Mouse (Mus musculus) lung, embryonic 15.5 days (tissue): ENCODE data around the gene Evi2. TPM values are rescaled to one million over a fixed set of nuclear protein-coding genes. Genes with fewer than 3 reads are reported as not detected.

Source experiments
- ATAC-seq: fragments of 200-750 bp; cut with Nextera tagmentation; 2 replicates; pipeline ENCODE4 v1.8.0; 2017; ENCODE audit warnings: moderate number of reproducible peaks, borderline replicate concordance; ENCODE audit not compliant: low FRiP score, low TSS enrichment; ENCODE audit errors: extremely low read depth
- H3K27ac ChIP-seq: fragments of 300-500 bp; sonication (generic); 2 replicates; pipeline ENCODE4 v1.5.1; 2015; ENCODE audit warnings: moderate library complexity, mild to moderate bottlenecking, inconsistent platforms
- H3K27me3 ChIP-seq: fragments of 300-500 bp; sonication (generic); 2 replicates; pipeline ENCODE4 v1.6.1; 2015; ENCODE audit warnings: inconsistent platforms
- H3K36me3 ChIP-seq: fragments of 300-500 bp; sonication (generic); 2 replicates; pipeline ENCODE4 v1.6.1; 2015; ENCODE audit warnings: inconsistent platforms
- H3K4me1 ChIP-seq: fragments of 300-500 bp; sonication (generic); 2 replicates; pipeline ENCODE4 v1.6.1; 2015; ENCODE audit warnings: inconsistent platforms
- H3K4me2 ChIP-seq: fragments of 300-500 bp; sonication (generic); 2 replicates; pipeline ENCODE4 v1.6.1; 2015; ENCODE audit warnings: inconsistent platforms, mild to moderate bottlenecking, moderate library complexity
- H3K4me3 ChIP-seq: fragments of 300-500 bp; sonication (generic); 2 replicates; pipeline ENCODE4 v1.5.1; 2015; ENCODE audit warnings: mild to moderate bottlenecking, inconsistent platforms
- H3K9ac ChIP-seq: fragments of 300-500 bp; sonication (generic); 2 replicates; pipeline ENCODE4 v1.6.1; 2015; ENCODE audit warnings: inconsistent platforms
- H3K9me3 ChIP-seq: fragments of 300-500 bp; sonication (generic); 2 replicates; pipeline ENCODE4 v1.6.1; 2016; ENCODE audit warnings: inconsistent platforms
- WGBS: fragments of 180-500 bp; shearing (Covaris S2); methylation state at CpG from one replicate; pipeline ENCODE4 v1.1.7; 2015; 5-methylcytosine and 5-hydroxymethylcytosine counted together
- polyA plus RNA-seq: library from polyadenylated mRNA; unstranded; fragments of >200 nt; fragmentation: Nextera tagmentation; extraction: Ambion mirVana; gene quantifications from 2 replicates; pipeline ENCODE4 v1.2.1, GENCODE M21; 2015

The Evi2 gene
- 0.94 and 1.0 TPM in 2 replicates for polyA plus RNA-seq

DNA sequence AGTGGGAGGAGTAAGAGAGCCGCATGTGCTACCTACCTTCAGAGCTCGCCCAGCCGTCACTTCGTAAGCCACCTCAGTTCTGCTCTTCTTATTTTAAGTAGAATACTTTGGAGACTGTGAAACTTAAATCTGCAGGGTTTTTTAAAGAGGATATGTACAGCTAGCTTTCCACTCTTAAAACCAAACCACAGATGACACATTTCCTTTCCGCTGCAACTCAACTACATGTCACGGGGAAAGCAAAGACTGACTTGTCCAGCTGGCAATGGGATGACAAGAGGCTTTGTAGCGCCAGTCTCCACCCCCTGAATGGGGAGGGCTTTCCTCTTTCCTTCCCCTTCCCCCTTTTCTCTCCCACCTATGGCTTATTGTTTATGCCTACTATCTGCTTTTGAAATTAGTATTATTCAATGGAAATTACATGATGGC lies at the start of gene Evi2, which contains the start of gene Evi2a:
TSS of gene Evi2 (minus strand) at position 257 of the 429 bp plus-strand sequence.
TSS of gene Evi2a (minus strand) at position 277 of the 429 bp plus-strand sequence.
- Histone ChIP-seq H3K4me1 (peaks cover 9% of the 10 kb centered on the region; the same call in 1 of the 2 replicates), H3K27me3 (no peaks in the 10 kb centered on the region), H3K36me3 (no peaks in the 10 kb centered on the region), H3K9me3 (no peaks in the 10 kb centered on the region), H3K9ac (no peak within 1 kb of the TSS), H3K4me3 (no peak within 1 kb of the TSS), H3K4me2 (no peak within 1 kb of the TSS), H3K27ac (no peak within 1 kb of the TSS)
- WGBS: 76% methylated on average over 7 of the region's 7 CpGs
- ATAC-seq: no peak

DNA sequence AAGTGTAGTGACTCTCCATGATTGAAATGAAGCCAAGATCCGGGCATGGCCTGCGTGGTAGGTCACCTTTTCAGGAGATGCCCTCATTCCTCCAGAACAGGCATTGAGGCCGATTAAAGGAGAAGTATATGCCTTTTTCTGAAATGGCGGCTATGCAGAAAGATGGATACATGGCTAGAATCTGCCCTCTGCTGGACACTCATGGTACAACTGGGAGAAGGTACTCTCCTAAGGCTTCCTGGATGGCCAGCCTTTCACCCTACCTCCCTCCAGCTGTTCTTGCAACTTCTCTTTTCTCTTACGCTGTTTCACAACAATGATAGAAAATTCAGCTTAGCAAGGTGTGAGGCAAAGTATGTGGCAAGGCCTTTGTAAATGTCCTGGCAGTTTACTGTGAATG lies 47.4 kb upstream of the Evi2 start:
- no peak overlapping the region for H3K4me3 ChIP-seq
- 47% methylated on average over 5 of the region's 5 CpGs for WGBS
- H3K4me2 ChIP-seq: no peak overlapping the region
- no peaks in the 10 kb centered on the region for H3K4me1 ChIP-seq
- H3K27ac ChIP-seq: no peak overlapping the region
- no peak for ATAC-seq
- no peaks in the 10 kb centered on the region for H3K27me3 ChIP-seq
- no peaks in the 10 kb centered on the region for H3K9me3 ChIP-seq
- H3K9ac ChIP-seq: no peak overlapping the region
- peaks cover 34% of the 10 kb centered on the region for H3K36me3 ChIP-seq

DNA sequence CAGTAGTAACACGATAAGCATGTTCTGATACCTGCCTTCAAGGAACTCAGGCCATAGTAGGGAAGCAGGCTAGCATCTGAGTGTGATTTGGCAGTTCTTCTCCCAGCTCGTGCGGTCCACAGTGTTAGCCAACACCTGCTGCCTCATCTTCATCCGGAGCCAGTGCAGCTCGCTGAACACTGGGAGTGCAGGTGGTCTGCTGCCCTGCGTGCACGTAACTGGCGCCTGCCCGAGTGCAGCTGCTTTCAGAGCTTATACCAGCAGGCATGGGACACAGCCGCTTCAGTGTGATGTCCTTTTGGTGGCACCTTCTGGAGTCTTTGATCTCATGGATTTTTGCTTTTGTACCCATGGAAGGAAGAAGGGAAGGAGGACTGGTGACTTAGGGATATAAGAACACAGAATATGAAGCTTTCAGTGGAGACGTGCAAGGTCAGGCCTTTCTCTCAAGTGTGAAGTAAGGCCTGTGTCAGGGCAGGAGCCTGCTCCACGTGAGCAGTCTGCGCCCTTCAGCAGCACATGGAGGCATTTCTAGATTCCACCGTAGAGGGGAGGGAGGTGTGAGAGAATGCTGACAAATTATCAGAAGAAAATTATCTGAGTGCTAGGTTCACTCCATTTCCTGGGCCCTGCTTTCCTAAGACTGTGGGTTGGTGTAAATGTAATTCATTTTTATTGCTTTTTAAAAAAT lies 45.1 kb upstream of the Evi2 start:
- peaks cover 56% of the 10 kb centered on the region for H3K36me3 ChIP-seq
- no peak for ATAC-seq

DNA sequence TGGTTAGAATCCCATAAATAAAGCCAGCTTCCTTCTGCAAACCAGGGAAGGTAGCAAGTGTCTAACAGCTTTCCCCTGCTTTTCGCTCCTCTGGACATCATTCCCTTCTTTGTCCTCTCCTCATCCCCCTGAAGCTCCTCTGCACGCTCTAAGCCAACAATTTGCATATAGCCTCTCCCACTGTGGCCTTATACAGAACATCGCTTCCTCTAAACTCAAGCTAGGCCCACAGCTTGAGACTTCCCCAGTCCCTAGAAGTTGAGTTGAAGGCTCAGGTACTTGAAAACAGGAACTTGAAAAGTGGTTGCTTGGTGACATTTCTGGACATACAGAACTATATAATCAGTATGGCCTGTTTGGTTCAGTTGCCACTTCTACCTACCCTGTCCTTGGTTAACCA lies 43.4 kb upstream of the Evi2 start:
- 84% methylated on average over 3 of the region's 3 CpGs for WGBS
- no peak for ATAC-seq
- H3K36me3 ChIP-seq: peaks cover 63% of the 10 kb centered on the region

More for the DNA sequence above, 45.1 kb upstream of the Evi2 start:
- no peak overlapping the region for H3K4me3 ChIP-seq
- no peaks in the 10 kb centered on the region for H3K4me1 ChIP-seq
- no peaks in the 10 kb centered on the region for H3K27me3 ChIP-seq
- no peak overlapping the region for H3K27ac ChIP-seq
- no peak overlapping the region for H3K4me2 ChIP-seq
- no peak overlapping the region for H3K9ac ChIP-seq
- H3K9me3 ChIP-seq: no peaks in the 10 kb centered on the region
- 84% methylated on average over 14 of the region's 14 CpGs for WGBS

DNA sequence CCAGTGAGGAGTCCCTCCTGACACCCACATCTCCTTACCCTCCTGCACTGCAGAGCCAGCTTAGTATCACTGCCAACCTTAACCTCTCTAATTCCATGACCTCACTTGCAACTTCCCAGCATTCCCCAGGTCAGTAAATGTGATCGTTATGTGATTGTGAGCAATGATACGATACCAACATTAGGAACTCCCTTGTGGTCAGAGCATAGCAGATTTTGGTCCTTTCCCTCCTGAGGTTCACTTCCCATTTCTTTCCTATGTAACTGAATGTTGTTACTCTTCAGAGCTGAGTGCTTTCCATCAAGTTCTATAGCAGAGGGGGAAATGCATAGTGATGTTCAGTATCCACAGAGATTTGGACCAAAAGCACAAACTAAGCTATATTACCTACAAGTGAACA lies 39.9 kb upstream of the Evi2 start:
- no peak overlapping the region for H3K4me2 ChIP-seq
- no peak for ATAC-seq
- WGBS: 89% methylated on average over 2 of the region's 2 CpGs
- H3K27me3 ChIP-seq: no peaks in the 10 kb centered on the region
- no peak overlapping the region for H3K9ac ChIP-seq
- H3K27ac ChIP-seq: no peak overlapping the region
- no peaks in the 10 kb centered on the region for H3K4me1 ChIP-seq
- H3K36me3 ChIP-seq: peaks cover 77% of the 10 kb centered on the region
- no peak overlapping the region for H3K4me3 ChIP-seq
- H3K9me3 ChIP-seq: no peaks in the 10 kb centered on the region

More for the DNA sequence above, 43.4 kb upstream of the Evi2 start:
- no peaks in the 10 kb centered on the region for H3K27me3 ChIP-seq
- no peaks in the 10 kb centered on the region for H3K9me3 ChIP-seq
- no peak overlapping the region for H3K27ac ChIP-seq
- H3K4me2 ChIP-seq: no peak overlapping the region
- H3K4me3 ChIP-seq: no peak overlapping the region
- no peak overlapping the region for H3K9ac ChIP-seq
- H3K4me1 ChIP-seq: no peaks in the 10 kb centered on the region

DNA sequence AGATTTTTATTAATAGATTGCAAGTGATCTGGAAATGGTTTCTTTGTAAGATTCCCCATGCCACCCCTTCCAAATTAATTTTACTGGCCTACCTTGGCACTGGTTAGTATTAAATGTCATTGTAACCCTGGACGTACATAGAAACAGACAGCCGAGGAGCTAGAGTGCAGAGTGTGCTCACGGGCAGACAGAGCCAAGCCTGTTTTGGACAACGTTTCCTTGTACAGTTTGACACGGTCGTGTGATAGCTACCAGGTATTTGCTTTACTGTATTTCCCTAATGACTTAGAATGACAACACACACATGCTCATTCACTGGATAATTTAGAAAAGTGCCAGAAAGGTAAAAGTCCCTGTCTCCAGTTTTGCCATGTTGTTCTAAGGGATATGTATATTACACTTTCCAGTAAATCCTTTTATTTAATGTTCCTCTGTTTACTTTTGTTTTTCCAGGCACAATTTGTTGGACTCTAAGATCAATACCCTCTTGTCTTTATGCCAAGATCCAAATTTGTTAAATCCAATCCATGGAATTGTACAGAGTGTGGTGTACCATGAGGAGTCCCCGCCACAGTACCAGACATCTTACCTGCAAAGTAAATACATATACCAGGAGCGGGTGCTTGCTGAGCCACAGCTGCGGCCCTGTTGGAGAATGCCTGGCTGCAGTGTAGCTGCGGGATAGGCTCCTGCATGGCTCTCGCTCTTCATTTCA lies 38.0 kb upstream of the Evi2 start:
- 81% methylated on average over 11 of the region's 11 CpGs for WGBS
- H3K36me3 ChIP-seq: peaks cover 71% of the 10 kb centered on the region
- no peak for ATAC-seq

DNA sequence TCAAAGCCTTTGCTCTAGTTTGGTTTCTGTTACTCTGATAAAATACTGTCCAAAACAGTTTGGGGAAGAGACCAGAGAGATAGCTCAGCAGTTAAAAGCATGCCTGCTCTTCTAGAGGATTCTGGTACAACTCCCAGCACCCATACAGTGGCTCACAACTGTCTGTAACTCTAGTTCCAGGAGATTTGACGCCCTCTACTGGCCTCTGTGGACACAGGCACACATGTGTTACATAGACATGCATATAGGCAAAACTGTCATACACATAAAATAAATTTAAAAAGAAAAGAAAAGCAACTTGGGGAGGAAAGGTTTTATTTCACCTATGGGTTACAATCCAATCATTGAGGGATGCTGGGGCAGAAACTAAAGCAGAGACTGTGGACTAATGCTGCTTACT lies 36.6 kb upstream of the Evi2 start:
- Histone ChIP-seq H3K4me2 (no peak overlapping the region), H3K36me3 (peaks cover 71% of the 10 kb centered on the region), H3K27ac (no peak overlapping the region), H3K9ac (no peak overlapping the region), H3K27me3 (no peaks in the 10 kb centered on the region), H3K4me3 (no peak overlapping the region), H3K9me3 (no peaks in the 10 kb centered on the region), H3K4me1 (no peaks in the 10 kb centered on the region)
- ATAC-seq: no peak
- WGBS: 58% methylated on average over 1 of the region's 1 CpGs

More for the DNA sequence above, 38.0 kb upstream of the Evi2 start:
- Histone ChIP-seq H3K27ac (no peak overlapping the region), H3K4me1 (no peaks in the 10 kb centered on the region), H3K27me3 (no peaks in the 10 kb centered on the region), H3K4me3 (no peak overlapping the region), H3K9me3 (no peaks in the 10 kb centered on the region), H3K9ac (no peak overlapping the region), H3K4me2 (no peak overlapping the region)

DNA sequence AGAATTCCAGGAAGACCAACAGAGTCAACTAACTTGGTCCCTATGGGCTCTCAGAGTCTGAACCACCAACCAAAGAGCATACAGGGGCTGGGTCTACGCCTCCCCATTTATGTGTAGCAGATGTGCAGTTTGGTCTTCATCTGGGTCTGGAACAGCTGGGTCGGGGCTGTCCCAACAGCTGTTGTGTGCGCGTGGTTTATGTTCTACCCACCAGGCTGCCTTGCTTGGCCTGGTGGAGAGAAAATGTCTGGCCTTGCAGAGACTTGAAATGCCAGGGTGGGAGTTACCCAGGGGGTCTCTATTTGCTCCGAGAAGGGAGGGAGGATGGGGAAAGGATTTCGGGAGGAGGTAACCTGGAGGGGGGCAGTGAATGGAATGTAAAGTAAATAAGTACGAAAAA lies 33.1 kb upstream of the Evi2 start:
- no peak overlapping the region for H3K9ac ChIP-seq
- H3K9me3 ChIP-seq: no peaks in the 10 kb centered on the region
- no peaks in the 10 kb centered on the region for H3K4me1 ChIP-seq
- ATAC-seq: no peak
- H3K4me3 ChIP-seq: no peak overlapping the region
- no peak overlapping the region for H3K4me2 ChIP-seq
- whole genome bisulfite sequencing: 91% methylated on average over 7 of the region's 7 CpGs
- no peak overlapping the region for H3K27ac ChIP-seq
- H3K27me3 ChIP-seq: no peaks in the 10 kb centered on the region
- H3K36me3 ChIP-seq: peaks cover 52% of the 10 kb centered on the region

DNA sequence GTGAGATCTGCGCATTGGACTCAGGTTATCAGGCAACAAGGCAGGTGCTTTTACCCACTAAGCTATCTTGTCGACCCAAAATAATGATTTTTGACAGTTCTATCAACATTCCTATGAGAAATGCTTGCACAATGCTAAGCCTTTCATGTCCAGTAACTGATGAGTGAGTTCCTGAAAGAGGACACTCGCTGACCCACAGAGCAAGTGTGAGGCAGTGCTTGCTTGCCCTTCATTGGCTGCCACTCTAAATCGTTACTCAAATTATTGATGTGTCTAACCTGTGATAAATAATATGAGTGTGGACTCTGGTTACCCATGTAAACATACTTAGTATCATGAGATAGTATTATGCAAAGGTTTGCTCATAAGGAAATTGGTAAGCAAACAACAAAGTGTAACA lies 30.1 kb upstream of the Evi2 start:
- H3K9ac ChIP-seq: no peak overlapping the region
- H3K36me3 ChIP-seq: peaks cover 41% of the 10 kb centered on the region
- no peak overlapping the region for H3K27ac ChIP-seq
- H3K9me3 ChIP-seq: no peaks in the 10 kb centered on the region
- H3K4me1 ChIP-seq: no peaks in the 10 kb centered on the region
- WGBS: 81% methylated on average over 4 of the region's 4 CpGs
- no peak for ATAC-seq
- no peak overlapping the region for H3K4me2 ChIP-seq
- H3K27me3 ChIP-seq: no peaks in the 10 kb centered on the region
- H3K4me3 ChIP-seq: no peak overlapping the region

DNA sequence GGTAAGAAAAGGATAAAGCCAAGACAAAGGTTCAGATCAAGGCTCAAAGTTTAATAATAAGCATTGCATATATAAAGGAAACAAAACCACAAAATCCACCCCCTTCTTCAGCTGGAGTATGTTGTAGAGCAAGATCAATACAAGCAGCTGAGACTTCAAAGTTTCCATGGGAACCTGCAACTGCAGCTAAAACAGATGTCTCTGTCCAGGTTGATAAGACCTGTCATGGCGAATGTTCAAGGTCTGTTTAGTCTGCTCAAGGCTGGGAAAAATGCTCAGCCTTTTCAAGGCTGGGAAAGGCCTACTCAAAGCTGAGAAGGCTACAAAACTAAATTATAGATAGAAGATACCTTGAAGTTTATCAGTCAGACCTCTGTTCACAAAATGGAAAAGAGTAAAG lies 22.2 kb upstream of the Evi2 start:
- Histone ChIP-seq H3K9me3 (no peaks in the 10 kb centered on the region), H3K27me3 (no peaks in the 10 kb centered on the region), H3K4me3 (no peak overlapping the region), H3K9ac (no peak overlapping the region), H3K36me3 (peaks cover 58% of the 10 kb centered on the region), H3K4me2 (no peak overlapping the region), H3K4me1 (no peaks in the 10 kb centered on the region), H3K27ac (no peak overlapping the region)
- no peak for ATAC-seq
- 68% methylated on average over 1 of the region's 1 CpGs for WGBS

DNA sequence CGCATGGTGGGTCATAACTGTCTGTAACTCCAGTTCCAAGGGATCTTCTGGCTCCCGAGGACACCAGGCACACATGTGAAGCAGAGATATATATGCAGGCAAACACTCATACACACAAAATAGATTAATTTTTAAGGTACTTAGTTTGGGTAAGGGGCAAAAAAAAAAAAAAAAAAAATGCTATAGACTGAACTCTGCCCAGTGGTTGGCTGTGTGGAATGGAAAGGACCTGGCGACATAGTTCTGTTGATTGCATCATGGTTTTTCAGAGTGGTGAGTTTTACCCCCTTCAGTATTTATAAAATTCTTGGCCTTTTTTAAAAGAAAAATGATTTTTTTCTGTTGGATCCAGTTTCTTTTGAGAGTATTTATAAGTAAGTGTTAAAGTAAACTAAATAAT lies 5.9 kb upstream of the Evi2 start:
- Histone ChIP-seq H3K36me3 (peaks cover 12% of the 10 kb centered on the region), H3K27me3 (no peaks in the 10 kb centered on the region), H3K9me3 (no peaks in the 10 kb centered on the region), H3K27ac (no peak overlapping the region), H3K4me3 (no peak overlapping the region), H3K4me1 (peaks cover 9% of the 10 kb centered on the region; the same call in 1 of the 2 replicates), H3K4me2 (no peak overlapping the region), H3K9ac (no peak overlapping the region)
- 85% methylated on average over 3 of the region's 3 CpGs for WGBS
- no peak for ATAC-seq

DNA sequence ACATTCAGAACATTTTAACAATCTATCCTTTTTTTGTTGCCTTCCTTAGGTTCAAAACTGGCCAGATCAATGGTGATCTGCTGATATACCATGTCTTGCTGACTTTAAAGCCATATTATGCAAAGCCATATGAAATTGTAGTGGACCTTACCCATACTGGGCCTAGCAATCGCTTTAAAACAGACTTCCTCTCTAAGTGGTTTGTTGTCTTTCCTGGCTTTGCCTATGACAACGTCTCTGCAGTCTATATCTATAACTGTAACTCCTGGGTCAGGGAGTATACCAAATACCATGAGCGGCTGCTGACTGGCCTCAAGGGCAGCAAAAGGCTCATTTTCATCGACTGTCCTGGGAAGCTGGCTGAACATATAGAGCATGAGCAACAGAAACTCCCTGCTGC lies 5.2 kb upstream of the Evi2 start:
- Histone ChIP-seq H3K36me3 (peaks cover 9% of the 10 kb centered on the region; the same call in 1 of the 2 replicates), H3K4me2 (no peak overlapping the region), H3K4me1 (peaks cover 9% of the 10 kb centered on the region; the same call in 1 of the 2 replicates), H3K9me3 (no peaks in the 10 kb centered on the region), H3K9ac (no peak overlapping the region), H3K4me3 (no peak overlapping the region), H3K27ac (no peak overlapping the region), H3K27me3 (no peaks in the 10 kb centered on the region)
- WGBS: 81% methylated on average over 4 of the region's 4 CpGs
- no peak for ATAC-seq
